Mouse (Mus musculus): ENCODE results near the gene Gsta4.
A peak's percentile ranks its signal among the peaks of the same experiment; 100 is the strongest.
"Not testable (repeated sequence)": the region's sequence is repeated elsewhere in the genome, so short reads cannot be mapped to it uniquely, and the experiment has no call there.

Gsta4 gene

GRCm38 (mm10) chr9:78182474-78182873, at the start of gene Gsta4:
Gene Gsta4 (plus strand): TSS chr9:78182774.
- not testable (repeated sequence) for DNase-seq

GRCm38 (mm10) chr9:78135658-78136057, 46.9 kb upstream of the Gsta4 start:
- no peak for DNase-seq

GRCm38 (mm10) chr9:78138044-78138676, 44.4 kb upstream of the Gsta4 start:
- no peak for DNase-seq

GRCm38 (mm10) chr9:78139463-78139862, 43.1 kb upstream of the Gsta4 start:
- DNase-seq, result no peak

GRCm38 (mm10) chr9:78146099-78146498, 36.5 kb upstream of the Gsta4 start:
- no peak for DNase-seq

GRCm38 (mm10) chr9:78146627-78147026, 35.9 kb upstream of the Gsta4 start:
- no peak for DNase-seq

GRCm38 (mm10) chr9:78148149-78148548, 34.4 kb upstream of the Gsta4 start:
- no peak for DNase-seq

GRCm38 (mm10) chr9:78149770-78150169, 32.8 kb upstream of the Gsta4 start:
- DNase-seq, result not testable (repeated sequence)

GRCm38 (mm10) chr9:78154211-78154977, 28.2 kb upstream of the Gsta4 start:
- no peak for DNase-seq

- no peak for DNase-seq
These were observed 25.4 kb upstream of the Gsta4 start for GRCm38 (mm10) chr9:78157221-78157620.

DNA sequence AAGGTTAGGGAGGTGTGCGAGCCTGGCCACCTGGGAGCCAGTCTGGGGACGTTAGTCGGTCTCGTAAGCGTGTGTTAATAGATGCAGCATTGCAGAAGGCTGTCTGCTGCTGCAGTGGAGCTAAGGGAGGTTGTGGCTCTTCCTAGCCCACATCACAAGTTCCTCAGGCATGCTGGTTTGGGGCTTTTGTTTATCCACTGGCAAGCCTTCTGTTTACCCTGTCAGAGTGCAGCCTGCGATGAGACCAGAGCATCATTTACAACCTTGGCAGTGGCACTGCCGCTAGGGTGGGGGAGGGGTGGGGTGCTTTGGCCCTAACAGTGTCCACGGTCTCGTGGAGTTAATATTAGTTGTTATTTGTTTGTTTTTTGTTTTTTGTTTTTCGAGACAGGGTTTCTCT, 19.3 kb upstream of the Gsta4 start:
- DNase-seq, result no peak

DNA sequence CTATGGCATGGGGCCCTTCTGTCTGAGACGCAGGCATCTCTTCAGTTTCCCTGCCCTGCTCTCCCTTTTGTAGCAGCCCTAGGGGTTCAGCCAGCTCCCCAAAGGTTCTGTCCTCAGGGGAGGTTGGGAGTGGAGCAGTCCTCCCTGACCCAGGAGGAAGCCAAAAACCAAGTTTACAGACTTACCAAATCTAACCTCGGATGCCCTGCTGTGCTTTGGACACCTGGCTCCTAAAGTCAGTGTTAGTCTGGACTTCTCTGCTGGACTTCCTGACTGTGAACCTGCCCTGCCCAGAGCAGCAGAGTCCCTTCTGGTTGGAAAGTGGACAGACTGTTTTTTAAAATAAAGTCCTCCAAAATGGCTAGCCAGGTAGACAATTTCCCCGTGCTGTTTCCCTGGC, 17.8 kb upstream of the Gsta4 start:
- no peak for DNase-seq

- no peak for DNase-seq
These were observed 17.1 kb upstream of the Gsta4 start for GRCm38 (mm10) chr9:78165454-78165853.

DNA sequence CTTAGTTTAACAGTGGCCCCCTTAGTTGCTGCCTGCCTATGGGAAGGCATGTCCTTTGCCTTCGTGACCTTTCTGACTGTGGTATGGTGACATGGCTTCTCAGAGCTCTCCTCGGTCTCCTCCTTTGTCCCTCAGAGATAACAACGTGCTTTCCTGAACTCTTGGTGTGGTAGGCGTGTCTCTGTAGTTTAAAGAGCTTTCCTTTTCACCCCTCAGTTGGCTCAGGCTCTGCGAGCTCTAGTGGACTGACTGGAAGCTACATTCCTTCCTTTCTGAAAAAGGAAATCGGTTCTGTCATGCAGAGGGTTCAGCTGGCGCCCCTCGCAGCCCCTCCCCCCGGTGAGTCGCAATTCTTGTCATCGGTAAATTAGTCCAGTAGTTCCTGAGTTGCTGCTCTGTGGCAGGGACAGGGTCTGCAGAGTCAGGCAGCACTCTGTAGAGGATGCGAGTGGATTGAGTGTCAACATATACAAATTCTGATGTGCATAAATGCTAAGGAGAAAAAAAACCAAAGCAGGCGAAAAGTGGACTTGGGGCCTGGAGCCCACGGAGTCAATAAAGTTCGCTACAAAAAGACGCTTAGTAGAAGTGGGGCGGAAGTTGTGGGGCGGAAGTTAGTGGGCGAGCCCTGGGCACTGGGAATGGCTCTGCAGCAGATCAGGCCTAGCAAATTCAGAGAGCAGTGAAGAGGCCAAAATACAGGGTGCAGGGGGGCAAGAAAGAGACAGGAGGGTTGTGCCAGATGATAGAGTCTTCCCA, 15.7 kb upstream of the Gsta4 start:
- no peak for DNase-seq

GRCm38 (mm10) chr9:78167453-78167969, 15.1 kb upstream of the Gsta4 start:
- no peak for DNase-seq

- no peak for DNase-seq
These were observed 13.7 kb upstream of the Gsta4 start for GRCm38 (mm10) chr9:78168864-78169263.

DNA sequence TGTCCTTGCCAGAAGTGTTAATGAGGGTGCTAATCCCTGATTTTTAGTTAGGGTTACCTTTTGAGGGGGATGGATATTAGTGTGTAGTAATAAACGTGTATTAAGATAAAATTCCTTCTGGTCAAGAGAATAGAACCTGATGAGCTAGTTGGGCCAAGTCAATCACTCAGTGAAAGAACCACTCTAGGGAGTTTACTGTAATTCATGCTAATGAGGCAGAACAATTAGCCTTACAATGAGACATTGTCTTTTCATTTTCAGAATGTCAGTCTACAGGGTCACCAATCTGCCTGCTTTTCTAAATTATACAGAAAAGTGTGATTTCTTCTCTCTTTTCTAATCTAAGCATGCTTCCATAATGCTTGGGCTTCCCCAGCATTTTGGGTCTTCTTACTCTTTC, 8.6 kb upstream of the Gsta4 start:
- DNase-seq, result no peak

GRCm38 (mm10) chr9:78174925-78175276, 7.7 kb upstream of the Gsta4 start:
- DNase-seq, result not testable (repeated sequence)

- peak; percentile 80 to 89 for DNase-seq
These were observed 7.0 kb upstream of the Gsta4 start for GRCm38 (mm10) chr9:78175277-78176200.

DNA sequence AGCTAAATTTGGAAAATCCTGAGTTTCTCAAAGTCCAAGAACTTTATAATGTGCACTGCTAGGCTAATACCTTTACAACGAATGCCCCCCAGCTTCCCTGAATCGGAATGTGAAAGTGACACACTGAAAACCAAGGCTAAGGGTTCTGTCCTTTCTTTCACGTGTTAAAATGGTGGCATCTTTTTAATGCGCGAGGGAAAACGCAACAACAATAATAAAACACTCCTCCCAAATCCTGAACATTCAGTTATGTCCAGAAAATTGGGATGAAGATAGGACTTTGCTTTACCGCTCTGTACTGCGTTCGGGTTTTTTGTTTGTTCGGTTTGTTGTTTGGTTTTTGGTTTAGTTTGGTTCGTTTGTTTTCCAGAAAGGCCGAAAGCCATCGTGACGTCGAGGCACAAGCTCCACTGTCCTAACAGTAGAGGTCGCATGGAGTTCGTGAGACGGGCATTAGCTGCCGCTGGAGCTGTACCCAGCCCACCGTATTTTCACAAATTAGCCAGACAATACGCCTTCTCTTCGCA, 6.3 kb upstream of the Gsta4 start:
- DNase-seq, result peak; percentile 18 to 46

GRCm38 (mm10) chr9:78176831-78177230, 5.7 kb upstream of the Gsta4 start:
- DNase-seq, result peak in 1 of 2 experiments; percentile 39

GRCm38 (mm10) chr9:78178197-78178596, 4.4 kb upstream of the Gsta4 start:
- DNase-seq, result no peak
